Mouse (Mus musculus) right cerebral cortex, postnatal 25 days (tissue): ENCODE data around the gene Caps2.
"Not testable (repeated sequence)": the region's sequence is repeated elsewhere in the genome, so short reads cannot be mapped to it uniquely, and the experiment has no call there.

Source experiments
- DNase-seq: peaks from one replicate; pipeline ENCODE4 v3.0.0; 2022

Caps2 gene

DNA sequence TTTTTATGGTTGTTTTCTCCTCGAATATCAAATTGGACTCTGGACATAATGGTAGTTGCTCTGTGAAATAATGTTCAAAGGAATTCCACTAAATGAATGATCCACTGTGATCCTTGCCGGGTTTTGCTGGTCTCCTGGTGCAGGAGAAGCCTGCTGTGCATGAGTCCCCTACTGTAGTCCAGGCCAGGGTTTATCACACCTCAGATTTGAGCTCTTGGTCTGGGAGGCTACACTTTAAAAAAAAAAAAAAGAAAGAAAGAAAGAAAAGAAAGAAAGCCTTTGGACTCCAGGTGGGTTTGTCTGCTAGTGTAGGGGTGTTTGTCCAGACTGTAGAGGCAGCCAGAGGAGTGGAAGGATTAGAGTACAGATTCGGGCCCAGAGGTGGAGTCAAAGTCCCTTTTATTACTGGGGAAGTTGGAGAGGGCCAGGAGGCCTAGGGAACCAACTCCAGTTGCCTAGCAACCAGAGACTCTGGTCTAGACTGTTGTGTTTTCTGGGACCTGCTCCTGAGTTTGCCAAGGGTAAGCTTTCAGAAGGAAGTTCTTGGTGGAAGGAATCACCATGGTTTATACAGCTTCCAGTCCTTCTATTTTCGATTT is at the start of gene Caps2:
Caps2 (plus strand) TSS at position 454 of the 599 bp plus-strand sequence.
- no peak for DNase-seq

DNA sequence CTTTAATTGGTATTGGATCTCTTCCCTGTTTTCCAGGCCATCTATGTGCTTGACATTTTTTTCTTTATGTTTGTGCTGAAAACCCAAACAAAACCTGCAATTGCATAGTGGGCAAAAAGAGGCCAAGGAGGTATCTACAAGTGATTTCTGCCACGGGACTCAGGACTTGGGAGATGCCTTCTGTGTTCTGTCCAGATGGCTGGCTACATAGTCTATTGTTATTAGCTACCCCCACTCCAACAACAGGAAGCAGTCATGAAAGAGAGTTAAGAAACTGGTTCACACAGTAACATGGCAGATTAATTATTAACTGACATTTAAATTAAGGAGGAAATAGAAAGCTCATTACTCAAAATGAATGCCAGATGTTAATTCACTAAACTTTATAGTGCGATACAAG is 38.3 kb upstream of the Caps2 start:
- not testable (repeated sequence) for DNase-seq

DNA sequence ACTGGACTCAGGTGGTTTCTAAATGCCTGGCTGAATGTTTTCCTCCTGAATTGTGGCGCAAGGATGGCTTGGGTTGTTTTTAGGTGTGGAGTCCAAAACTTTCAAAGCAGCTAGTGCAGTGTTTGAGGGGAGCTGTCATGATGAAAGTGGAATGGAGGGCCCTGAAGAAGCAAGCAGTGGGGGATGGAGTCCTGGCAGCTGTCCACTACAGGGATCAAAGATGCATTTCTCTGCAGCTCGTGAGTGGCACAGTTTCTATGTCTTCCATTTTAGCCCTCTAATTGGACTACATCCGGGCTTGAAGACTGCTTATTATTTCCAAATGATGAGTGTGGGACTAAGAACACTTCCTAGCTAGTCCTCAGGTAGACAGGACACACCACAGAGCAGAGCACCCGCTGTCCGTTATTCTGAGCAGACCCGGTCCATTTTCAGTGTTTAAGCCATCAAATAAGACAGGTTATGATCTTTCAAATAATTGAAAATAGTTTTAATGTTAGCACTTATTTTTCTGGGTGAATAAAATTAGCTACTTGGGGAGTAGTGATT is 35.7 kb upstream of the Caps2 start:
- not testable (repeated sequence) for DNase-seq

DNA sequence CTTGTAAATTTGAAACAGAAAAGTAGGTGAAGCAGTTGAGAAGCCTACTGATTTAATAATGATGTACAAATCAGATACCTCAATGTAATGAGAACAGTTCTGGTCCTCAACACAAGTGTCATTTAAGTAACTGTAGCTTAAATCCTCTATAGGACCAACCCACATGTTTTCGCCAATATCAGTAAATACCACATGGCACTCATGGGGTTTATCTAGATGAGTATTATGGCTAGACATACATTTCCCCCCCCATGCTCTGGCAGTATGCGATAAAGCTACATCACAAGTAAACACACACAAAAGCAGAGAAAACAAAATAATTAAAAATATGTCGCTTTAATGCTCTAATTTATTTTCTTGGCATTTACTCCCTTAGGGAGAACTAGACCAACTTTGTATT is 31.2 kb upstream of the Caps2 start:
- DNase-seq, result no peak

DNA sequence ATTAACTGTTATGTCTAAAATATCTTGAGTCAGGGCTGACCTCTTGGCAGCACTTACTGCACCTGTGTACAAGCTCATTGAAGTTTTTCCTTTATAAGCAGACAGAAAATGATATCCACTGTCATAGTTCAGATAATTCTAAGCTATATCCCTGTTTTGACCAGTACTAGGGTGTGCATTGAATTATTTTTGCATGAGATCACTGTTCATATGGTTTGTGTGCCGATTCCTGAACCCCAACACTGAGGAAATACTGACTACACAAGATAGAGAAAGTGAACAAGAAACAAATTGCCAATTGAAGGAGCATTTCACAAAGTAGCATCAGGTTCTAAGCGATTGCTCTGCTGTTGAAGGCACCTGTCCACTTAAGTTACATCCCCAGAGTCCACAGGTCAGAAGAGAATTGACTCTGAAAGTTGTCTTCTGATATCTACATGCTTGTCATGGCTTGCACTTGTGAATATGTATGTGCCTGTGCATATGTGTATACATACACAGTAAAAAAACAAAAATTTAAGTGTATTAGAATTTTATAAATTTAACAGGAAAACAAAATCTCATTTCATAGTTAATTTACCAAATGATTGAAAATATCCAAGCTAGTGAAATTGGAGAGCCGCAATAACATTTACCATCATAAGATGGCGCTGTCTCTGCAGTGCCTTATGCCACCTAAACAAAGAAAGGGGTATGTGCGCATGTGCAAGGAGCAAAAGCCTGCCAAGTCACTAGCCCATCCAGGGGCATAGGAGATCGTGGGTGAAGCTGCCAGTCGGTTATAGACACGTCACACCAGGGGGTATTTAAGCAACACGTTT is 25.2 kb upstream of the Caps2 start:
- DNase-seq, result peak; percentile 17

DNA sequence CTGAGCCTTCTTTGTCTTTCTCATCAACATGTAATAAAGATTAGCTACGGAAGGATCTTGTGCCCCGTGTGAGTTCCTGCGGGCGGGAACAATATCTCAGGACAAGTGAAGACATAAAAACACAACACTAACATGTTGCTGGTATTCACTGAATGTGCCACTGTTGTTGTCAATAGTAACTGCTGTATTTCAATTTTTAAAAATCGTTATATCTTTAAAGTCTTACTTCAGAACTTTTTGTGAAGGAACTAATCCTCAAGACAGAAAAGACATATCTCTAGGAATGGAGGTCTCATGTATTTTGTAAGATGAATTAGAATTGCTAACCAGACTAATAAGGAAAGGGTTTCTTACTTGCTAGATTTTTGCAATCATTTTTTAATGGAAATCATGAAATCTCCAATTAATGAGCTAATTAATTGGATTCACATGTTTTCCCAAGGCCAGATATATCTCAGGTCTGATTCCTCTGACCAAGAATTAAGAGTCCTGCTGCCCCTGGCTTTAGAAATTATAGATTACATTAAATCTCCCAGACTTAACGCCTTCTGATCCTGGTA is 24.5 kb upstream of the Caps2 start:
- no peak for DNase-seq

DNA sequence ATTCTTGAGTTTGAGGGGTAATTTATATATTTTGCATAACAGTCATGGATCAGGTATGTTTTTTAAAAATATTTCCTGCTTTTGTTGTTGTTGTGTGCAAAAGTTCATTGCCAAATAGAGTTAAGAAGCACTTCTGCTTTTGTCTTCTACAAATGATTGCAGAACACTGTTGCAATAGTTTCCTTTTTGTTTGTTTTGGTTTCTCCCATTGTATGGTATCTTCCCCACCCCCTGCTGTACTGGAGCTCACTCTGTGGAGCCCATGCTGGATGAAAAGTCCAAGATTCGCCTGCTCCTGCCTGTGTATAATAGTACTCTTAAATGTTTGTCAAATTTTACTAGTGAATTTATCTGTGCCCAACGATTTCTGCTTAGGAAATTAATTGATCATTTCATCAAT is 23.6 kb upstream of the Caps2 start:
- no peak for DNase-seq

DNA sequence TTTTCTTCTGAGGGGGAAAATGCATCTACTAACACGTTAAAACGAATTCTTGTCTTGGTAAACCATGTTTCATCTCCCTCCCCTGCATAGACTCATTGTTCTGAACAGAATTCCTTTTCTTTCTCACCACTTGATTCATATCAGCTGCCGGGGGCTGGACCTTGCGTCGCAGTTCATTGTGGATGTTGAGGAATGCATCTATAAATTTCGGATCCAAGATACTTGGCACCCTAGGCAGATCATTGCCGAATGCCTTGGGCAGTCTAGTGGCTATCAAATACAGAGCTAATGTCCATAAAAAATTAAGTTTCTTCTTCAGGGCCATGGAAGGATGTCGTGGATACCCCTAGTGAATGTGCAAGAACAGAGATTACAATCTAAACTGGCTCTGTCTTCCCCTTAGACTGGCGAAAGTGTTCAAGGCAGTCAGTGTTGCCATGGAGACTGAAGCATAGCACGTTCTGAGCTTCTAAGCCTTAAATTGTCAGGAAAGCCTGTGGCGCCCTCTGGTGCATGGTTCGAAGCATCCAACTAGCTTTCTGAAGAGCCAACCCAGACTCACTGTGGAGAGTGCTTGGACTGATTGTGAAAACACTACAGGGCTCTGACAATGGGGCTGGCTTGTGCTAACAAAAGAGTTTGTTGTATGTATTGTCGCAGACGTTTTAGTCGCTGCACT is 3.4 kb upstream of the Caps2 start, which contains the start of gene Glipr1l3:
Glipr1l3 (minus strand) TSS at position 446 of the 679 bp plus-strand sequence.
- DNase-seq, result peak; percentile 87

DNA sequence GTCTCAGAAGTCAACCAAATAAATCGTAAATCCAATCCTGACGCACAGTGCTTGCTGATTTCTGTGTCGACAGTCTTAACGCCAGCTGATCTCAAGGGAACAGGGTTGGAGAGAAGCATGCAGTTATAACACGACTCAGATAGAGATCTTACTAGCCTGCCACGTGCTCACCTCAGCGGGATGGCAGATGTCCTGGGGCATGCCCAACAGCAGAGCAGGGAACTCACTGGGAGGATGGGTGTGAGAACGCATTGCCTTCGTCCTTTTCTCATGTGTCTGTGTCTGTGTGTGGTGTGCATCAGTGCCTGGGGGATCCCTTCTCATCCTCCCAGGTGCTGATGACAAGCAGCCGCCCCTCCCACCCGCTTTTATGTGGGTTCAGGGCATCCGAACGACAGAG is 13.6 kb downstream of the Caps2 start:
- DNase-seq, result not testable (repeated sequence)

DNA sequence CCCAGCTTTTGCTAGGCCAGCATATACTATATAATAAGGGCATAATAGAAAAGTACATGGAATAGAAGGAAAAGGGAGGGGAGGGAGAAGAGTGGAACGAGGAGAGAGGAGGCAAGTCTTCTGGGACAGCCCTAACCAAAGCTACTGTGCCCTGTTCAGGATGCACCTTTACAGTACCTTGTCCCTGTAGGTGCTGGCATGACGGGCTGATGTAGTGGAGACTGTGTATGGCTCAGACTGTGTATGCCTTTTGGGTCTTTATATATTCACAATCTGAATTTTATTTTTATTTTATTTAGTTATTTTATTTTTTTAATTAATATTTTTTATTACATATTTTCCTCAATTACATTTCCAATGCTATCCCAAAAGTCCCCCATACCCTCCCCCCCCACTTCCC is 30.5 kb downstream of the Caps2 start:
- DNase-seq, result not testable (repeated sequence)

DNA sequence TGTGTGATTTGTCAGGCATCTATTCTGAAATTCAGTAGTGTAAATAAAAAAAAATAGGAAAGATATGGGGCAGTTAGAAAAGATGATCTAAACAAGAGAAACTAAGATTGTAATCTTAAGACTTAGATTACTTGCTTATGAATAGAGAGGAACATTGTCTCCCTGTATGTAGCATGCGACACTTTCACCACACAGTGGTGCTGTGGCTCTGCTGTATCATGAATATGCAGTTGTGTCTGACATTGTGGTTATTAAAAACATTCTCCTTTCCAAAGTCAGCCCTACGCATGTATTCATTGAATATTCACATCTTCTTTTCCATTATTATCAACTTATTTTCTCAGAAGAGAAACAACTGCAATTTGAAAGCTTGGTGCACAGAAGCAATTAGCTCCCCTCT is 40.0 kb downstream of the Caps2 start:
- DNase-seq, result peak; percentile 34

DNA sequence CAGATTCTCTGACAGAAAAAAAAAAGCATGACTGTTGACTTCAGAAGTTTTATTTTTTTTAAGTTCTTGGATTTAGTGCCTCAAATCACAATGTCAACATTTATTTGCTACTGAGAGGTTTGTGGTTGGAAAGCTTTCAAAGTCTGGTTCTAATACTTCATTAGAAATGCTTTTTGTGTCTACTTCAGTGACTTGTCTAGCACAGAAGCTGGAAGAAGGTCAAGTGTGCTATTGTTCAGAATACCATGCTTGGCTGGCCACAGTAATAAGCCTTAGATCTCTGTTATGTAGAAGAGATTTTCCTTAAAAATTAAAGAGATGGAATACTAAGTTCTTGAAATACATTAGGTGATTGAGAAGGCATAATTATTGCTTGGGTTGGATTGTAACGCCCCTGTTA is 63.7 kb downstream of the Caps2 start:
- DNase-seq, result no peak

DNA sequence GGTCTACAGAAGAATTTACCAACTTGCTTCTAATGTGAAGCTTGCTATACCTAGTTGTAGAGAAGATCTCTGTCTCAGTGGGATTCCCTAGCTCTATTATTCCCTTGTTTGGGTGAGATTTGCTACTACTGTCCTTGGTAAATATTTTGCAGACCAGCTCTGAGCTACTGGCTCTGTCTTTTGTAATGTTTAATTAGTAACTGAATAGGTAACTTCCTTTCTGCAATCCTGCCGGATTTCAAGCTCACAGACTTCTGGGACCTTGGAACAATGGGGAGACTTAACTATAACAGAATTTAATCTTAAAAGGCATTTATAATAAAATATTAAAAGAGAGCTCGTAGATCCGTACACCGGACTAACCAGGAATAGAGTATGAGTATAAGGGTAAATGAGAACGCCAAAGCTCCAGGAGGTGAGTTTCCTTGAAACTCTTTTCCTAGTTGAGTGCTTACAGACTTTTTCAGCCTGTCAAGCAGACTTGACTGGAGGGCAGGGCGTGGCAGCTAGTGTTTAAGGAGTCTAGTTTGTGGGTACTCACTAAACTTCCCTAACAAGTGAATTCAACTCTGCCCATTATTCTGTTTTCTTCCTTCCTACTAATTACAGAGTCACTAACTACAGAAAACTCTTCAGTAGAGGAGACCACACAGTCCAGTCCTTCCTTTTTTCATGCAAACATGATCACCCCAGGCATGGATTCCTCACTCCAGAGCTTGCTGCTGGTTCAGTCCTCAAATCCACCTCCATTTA is 65.8 kb downstream of the Caps2 start:
- DNase-seq, result not testable (repeated sequence)

DNA sequence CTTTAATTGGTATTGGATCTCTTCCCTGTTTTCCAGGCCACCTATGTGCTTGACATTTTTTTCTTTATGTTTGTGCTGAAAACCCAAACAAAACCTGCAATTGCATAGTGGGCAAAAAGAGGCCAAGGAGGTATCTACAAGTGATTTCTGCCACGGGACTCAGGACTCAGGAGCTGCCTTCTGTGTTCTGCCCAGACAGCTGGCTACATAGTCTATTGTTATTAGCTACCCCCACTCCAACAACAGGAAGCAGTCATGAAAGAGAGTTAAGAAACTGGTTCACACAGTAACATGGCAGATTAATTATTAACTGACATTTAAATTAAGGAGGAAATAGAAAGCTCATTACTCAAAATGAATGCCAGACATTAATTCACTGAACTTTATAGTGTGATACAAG is 69.3 kb downstream of the Caps2 start:
- DNase-seq, result not testable (repeated sequence)

DNA sequence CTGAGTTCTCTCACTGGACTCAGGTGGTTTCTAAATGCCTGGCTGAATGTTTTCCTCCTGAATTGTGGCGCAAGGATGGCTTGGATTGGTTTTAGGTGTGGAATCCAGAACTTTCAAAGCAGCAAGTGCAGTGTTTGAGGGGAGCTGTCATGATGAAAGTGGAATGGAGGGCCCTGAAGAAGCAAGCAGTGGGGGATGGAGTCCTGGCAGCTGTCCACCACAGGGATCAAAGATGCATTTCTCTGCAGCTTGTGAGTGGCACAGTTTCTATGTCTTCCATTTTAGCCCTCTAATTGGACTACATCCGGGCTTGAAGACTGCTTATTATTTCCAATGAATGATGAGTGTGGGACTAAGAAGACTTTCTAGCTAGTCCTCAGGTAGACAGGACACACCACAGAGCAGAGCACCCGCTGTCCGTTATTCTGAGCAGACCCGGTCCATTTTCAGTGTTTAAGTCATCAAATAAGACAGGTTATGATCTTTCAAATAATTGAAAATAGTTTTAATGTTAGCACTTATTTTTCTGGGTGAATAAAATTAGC is 72.0 kb downstream of the Caps2 start:
- not testable (repeated sequence) for DNase-seq

DNA sequence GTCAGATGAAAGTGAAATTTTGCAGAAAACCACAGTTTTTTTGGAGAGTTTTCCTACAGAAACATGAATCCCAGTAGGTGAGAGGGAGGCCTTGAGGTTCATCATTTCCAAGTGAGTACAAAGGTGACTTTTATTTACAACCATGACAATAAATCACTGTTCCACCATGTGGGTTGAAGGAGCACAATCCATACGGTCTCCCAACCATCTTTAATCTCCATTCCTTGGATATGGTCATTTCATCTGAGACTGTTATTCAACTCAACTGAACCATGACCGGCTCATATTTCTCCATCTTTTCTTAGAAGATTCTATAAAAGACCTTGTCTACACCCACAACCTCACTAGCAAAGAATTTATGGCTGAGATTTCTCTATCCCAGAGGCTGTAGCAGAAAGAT is 84.9 kb downstream of the Caps2 start:
- DNase-seq, result no peak

DNA sequence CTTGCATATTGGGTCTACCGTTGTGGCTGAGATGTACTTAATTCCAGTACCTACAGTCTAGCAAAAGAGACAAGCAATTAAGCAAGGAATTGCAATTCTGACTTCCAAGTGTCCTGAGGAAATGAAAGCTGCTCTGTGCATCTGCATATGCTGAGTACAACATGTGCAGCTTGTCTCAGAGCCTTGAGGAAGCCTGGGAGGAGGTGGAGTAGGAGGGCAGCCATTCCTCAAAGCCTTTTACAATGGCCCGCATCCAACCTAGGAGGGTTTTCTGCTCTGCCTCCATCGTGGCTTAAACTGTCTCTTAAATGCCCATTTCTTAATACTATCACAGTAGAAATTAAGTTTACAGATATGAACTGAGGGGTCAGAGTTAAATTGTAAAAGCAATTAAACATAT is 100.0 kb downstream of the Caps2 start:
- DNase-seq, result peak; percentile 13
